Mouse (Mus musculus) MEL-GATA-1-ER (cell line): ENCODE results near the gene Slc45a2.

Experiments used
- DNase-seq: peaks from one replicate; pipeline ENCODE4 v3.0.0-alpha.2; 2012; ENCODE audit warnings: low read depth; ENCODE audit errors: extremely low read depth

Gene Slc45a2

DNA sequence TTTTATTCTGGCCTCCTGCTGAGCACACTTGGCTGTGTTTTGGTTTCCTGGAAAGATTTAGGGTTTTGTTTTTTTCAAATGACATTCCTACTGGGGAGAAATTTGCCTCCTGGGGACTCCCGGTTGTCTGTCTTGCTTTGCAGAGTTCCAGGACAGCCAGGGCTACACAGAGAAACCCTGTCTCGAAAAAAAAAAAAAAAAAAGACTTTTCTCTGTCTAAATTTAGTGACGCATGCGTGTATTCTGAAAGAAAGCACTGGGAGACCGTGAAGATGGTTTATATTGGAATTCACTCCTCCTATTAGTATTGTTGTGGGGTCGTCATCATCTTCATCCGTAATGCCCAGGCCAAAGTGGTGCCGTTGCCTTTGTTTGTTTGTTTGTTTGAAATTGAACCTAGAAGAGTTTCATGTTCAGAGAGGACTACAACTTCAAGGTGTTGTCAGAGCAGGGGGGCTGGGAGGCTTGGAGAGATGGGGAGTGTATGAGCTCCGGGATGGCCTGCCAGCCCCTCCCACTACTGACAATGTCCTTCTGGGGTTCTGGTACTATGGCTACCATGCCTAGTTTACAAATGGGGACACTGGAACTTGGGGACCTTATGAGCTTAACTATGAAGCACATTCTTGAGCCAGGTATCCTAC lies 65.1 kb downstream of the Slc45a2 start:
- DNase-seq: no peak

DNA sequence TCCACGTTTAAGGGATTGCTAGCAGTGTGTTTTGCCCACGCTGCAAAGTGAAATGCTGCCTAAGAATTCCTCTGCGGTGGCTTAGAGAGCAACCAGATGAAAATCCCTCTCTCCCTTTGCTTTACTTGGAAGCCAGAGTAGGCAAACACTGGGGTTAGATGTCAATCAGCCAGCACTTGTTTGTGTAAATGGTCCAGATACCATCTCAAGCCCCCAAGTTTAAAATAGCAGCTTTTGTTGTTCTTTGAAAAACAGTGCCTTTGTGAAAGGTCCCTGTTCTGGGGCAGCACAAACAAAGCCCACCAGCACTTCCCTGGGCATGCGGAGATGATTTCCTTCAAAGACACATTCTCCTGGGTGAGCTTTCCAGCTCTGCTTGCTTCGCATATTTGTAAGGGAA lies 65.8 kb downstream of the Slc45a2 start:
- DNase-seq: no peak

GRCm38 (mm10) chr15:11067891-11068290 lies 67.4 kb downstream of the Slc45a2 start:
- DNase-seq: no peak

DNA sequence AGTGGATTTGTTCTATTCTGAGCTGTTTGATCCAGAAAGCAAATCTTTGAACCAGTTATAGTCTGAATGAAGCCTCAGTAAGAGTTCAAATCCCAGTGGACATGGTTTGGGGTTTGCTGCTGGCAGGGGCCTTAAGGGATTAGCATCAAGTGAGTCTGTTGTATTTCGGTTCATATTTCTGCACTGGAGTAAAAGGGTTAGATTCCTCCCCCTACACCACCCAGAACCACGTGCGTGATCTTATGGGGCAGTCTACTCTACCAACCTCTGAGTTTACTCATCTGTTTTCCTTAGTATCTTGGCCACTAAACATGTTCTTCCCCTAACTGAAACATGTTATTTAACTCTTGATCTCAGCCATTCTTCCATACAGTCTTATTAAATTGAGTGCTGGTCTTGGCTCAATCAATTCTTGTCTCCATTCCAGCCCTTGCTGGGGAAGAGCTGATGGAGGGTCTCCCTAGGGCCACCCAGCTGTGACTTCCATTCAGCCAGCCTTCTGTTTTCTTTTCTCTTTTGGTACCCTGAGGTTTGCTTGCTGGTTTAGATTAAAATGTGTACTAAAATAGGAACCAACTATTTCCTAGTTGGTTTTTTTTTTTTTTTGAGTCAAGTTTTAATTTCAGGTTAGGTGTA lies 75.3 kb downstream of the Slc45a2 start:
- DNase-seq: no peak
